ENCODE assay signal across 8 mouse cellular contexts in genomic region chr17:28692341-28692710, GRCm38 (mm10). TPM values are rescaled to one million over a fixed set of nuclear protein-coding genes. Genes with fewer than 3 reads are reported as not detected.
DNase-seq lines count a peak whose midpoint lies in the region; ATAC-seq and TF ChIP-seq lines count a peak whose summit lies in the region.

No protein-coding gene starts in this region.

- peak overlapping the region; percentile 99 for H3ac ChIP-seq in C2C12 (ENCODE audit: control insufficient read depth, insufficient read length, low read depth)

- peaks cover 14 to 36% of the 10 kb centered on the region in 2 experiments for H3K4me1 ChIP-seq in heart, embryonic 14.5 days (ENCODE audit: control insufficient read depth in 2 of 2, insufficient read depth in 2 of 2, low read length in 2 of 2)

- no peaks in the 10 kb centered on the region for H3K27me3 ChIP-seq in C2C12 (ENCODE audit: control insufficient read depth, insufficient read depth, insufficient read length)
- H3K27me3 ChIP-seq in heart, embryonic 14.5 days (ENCODE audit: control insufficient read depth, insufficient read depth, low read length): peaks cover 5% of the 10 kb centered on the region; the same call in 1 of the 2 replicates

- H3K79me3 ChIP-seq in C2C12 (ENCODE audit: low read depth): peaks cover 51% of the 10 kb centered on the region

- H3K9me3 ChIP-seq in heart, embryonic 14.5 days (ENCODE audit: control insufficient read depth, low read length): no peaks in the 10 kb centered on the region

- peak; percentile 28 for DNase-seq in ZHBTc4 (ENCODE audit: low read depth, low spot score)
- peak; percentile 52 for DNase-seq in embryo, embryonic 11 days
- DNase-seq in kidney, postnatal 10 days: peak; percentile 64
- peak; percentile 59 to 62 for DNase-seq in lung, adult 18-20 months
- peak; percentile 66 to 71 for DNase-seq in right cerebral cortex, adult 2 months (ENCODE audit: low spot score in 2 of 2)
- DNase-seq in thymus, postnatal 4 days: peak; percentile 72

- H3K36me3 ChIP-seq in C2C12 (ENCODE audit: control insufficient read depth, insufficient read depth): peaks cover 28% of the 10 kb centered on the region
- H3K36me3 ChIP-seq in heart, embryonic 14.5 days (ENCODE audit: control insufficient read depth, insufficient read depth, low read length): no peaks in the 10 kb centered on the region

- H3K79me2 ChIP-seq in C2C12 (ENCODE audit: control insufficient read depth, insufficient read depth): peaks cover 62% of the 10 kb centered on the region

- H3K4me2 ChIP-seq in heart, embryonic 14.5 days (ENCODE audit: low read length): peak overlapping the region; percentile 66

- no peak for TF ChIP-seq CTCF in C2C12 (IDR thresholded peaks at IDR 0.05; ENCODE audit: control insufficient read depth, insufficient read depth, insufficient read length)

- 0% methylated on average over 18 of the region's 18 CpGs for WGBS in heart, embryonic 14.5 days

- no peak for ATAC-seq in heart, embryonic 14.5 days (ENCODE audit: insufficient number of reproducible peaks, insufficient read depth, low FRiP score, low read depth)

- peak overlapping the region; percentile 86 for H3K4me3 ChIP-seq in C2C12 (ENCODE audit: insufficient read depth, poor library complexity, severe bottlenecking)
- H3K4me3 ChIP-seq in heart, embryonic 14.5 days (ENCODE audit: control insufficient read depth in 1 of 2, insufficient read depth in 1 of 2, low read depth in 1 of 2, low read length in 2 of 2): peak overlapping the region; percentile 90 to 96

- peak overlapping the region; percentile 85 to 93 for H3K27ac ChIP-seq in heart, embryonic 14.5 days (replicated peaks in 1 of 2; ENCODE audit: control insufficient read depth in 1 of 2, insufficient read depth in 1 of 2, low read depth in 2 of 2, low read length in 2 of 2)

- peak overlapping the region; percentile 93 for H3K9ac ChIP-seq in heart, embryonic 14.5 days (ENCODE audit: low read length)

TF ChIP-seq in C2C12, 6 proteins besides CTCF, POLR2A, EP300 and RAD21:
- TF ChIP-seq MAX (IDR thresholded peaks at IDR 0.05): no peak

RNA-seq across cellular contexts. Expression of gene Mapk14, which starts 1.2 kb away (rescaled TPM):
- polyA plus RNA-seq in C2C12 (2012; fragmentation: generic; extraction: Trizol): 36.7 TPM
- 37.6 and 38.3 TPM in 2 replicates for polyA plus RNA-seq in heart, embryonic 14.5 days (2014; fragmentation: Nextera tagmentation; extraction: Ambion mirVana)

RNA-seq across cellular contexts. Expression of gene Slc26a8, which starts 2.3 kb away (rescaled TPM):
- polyA plus RNA-seq in C2C12 (2012; fragmentation: generic; extraction: Trizol): not detected
- polyA plus RNA-seq in heart, embryonic 14.5 days (2014; fragmentation: Nextera tagmentation; extraction: Ambion mirVana): 0.34 and 0.51 TPM in 2 replicates

RNA-seq across cellular contexts. Expression of gene AC170998.1, which starts 33.6 kb away (rescaled TPM):
- polyA plus RNA-seq in C2C12 (2012; fragmentation: generic; extraction: Trizol): 0.15 TPM
- polyA plus RNA-seq in heart, embryonic 14.5 days (2014; fragmentation: Nextera tagmentation; extraction: Ambion mirVana): 2.2 and 2.5 TPM in 2 replicates
